Mouse (Mus musculus): ENCODE results near the gene Gm11444. TPM values are rescaled to one million over a fixed set of nuclear protein-coding genes. Genes with fewer than 3 reads are reported as not detected.

The Gm11444 gene
- polyA plus RNA-seq, 1 experiment from 2014 or later: not detected

GRCm38 (mm10) chr11:85837291-85837647 is 12.9 kb downstream of the Gm11444 start:
- Histone ChIP-seq H3K4me3 (ENCODE audit: low read depth, low read length) (peak overlapping the region; percentile 19; the same call in 1 of the 2 replicates), H3K9ac (replicated peaks) (no peak overlapping the region), H3K36me3 (replicated peaks; ENCODE audit: insufficient read depth, low read length) (no peaks in the 10 kb centered on the region), H3K9me3 (ENCODE audit: low read length) (no peaks in the 10 kb centered on the region), H3K27ac (ENCODE audit: low read depth) (no peak overlapping the region), H3K4me1 (ENCODE audit: insufficient read depth) (peaks cover 11% of the 10 kb centered on the region), H3K4me2 (ENCODE audit: low read depth, low read length) (peak overlapping the region; percentile 18), H3K27me3 (ENCODE audit: insufficient read depth, low read length) (peaks cover 96% of the 10 kb centered on the region)
- TF ChIP-seq EP300 (IDR thresholded peaks at IDR 0.05; ENCODE audit: low read depth) (no peak), CTCF (IDR thresholded peaks at IDR 0.05; ENCODE audit: low read depth) (no peak)
- ATAC-seq (no peak), DNase-seq (no peak)
- 8% methylated on average over 17 of the region's 18 CpGs for WGBS (ENCODE audit: insufficient replicate concordance)

GRCm38 (mm10) chr11:85836523-85837290 is 13.4 kb downstream of the Gm11444 start:
- H3K27ac ChIP-seq (ENCODE audit: low read depth): no peak overlapping the region
- DNase-seq (no peak), ATAC-seq (no peak)
- H3K36me3 ChIP-seq (replicated peaks; ENCODE audit: insufficient read depth, low read length): no peaks in the 10 kb centered on the region
- peak overlapping the region; percentile 19; the same call in 1 of the 2 replicates for H3K4me3 ChIP-seq (ENCODE audit: low read depth, low read length)
- 8% methylated on average over 32 of the region's 32 CpGs for WGBS (ENCODE audit: insufficient replicate concordance)
- no peak overlapping the region for H3K9ac ChIP-seq (replicated peaks)
- no peaks in the 10 kb centered on the region for H3K9me3 ChIP-seq (ENCODE audit: low read length)
- TF ChIP-seq EP300 (IDR thresholded peaks at IDR 0.05; ENCODE audit: low read depth) (no peak), CTCF (IDR thresholded peaks at IDR 0.05; ENCODE audit: low read depth) (no peak)
- no peak overlapping the region; the same call in 1 of the 2 replicates for H3K4me2 ChIP-seq (ENCODE audit: low read depth, low read length)
- peaks cover 11% of the 10 kb centered on the region for H3K4me1 ChIP-seq (ENCODE audit: insufficient read depth)
- H3K27me3 ChIP-seq (ENCODE audit: insufficient read depth, low read length): peaks cover 96% of the 10 kb centered on the region

- H3K27me3 ChIP-seq (ENCODE audit: insufficient read depth, low read length): peaks cover 96% of the 10 kb centered on the region
- H3K9ac ChIP-seq (replicated peaks): no peak overlapping the region
- H3K4me3 ChIP-seq (ENCODE audit: low read depth, low read length): no peak overlapping the region
- peaks cover 10% of the 10 kb centered on the region for H3K4me1 ChIP-seq (ENCODE audit: insufficient read depth)
- TF ChIP-seq CTCF (IDR thresholded peaks at IDR 0.05; ENCODE audit: low read depth): no peak
- TF ChIP-seq EP300 (IDR thresholded peaks at IDR 0.05; ENCODE audit: low read depth): no peak
- no peak for DNase-seq
- no peak for ATAC-seq
- H3K9me3 ChIP-seq (ENCODE audit: low read length): no peaks in the 10 kb centered on the region
- H3K27ac ChIP-seq (ENCODE audit: low read depth): no peak overlapping the region
- H3K36me3 ChIP-seq (replicated peaks; ENCODE audit: insufficient read depth, low read length): no peaks in the 10 kb centered on the region
- WGBS (ENCODE audit: insufficient replicate concordance): 15% methylated on average over 16 of the region's 16 CpGs
- H3K4me2 ChIP-seq (ENCODE audit: low read depth, low read length): no peak overlapping the region
These were observed 14.2 kb downstream of the Gm11444 start for GRCm38 (mm10) chr11:85835753-85836522.

GRCm38 (mm10) chr11:85835001-85835752 is 15.0 kb downstream of the Gm11444 start:
- Histone ChIP-seq H3K4me2 (ENCODE audit: low read depth, low read length) (peak overlapping the region; percentile 20), H3K9me3 (ENCODE audit: low read length) (no peaks in the 10 kb centered on the region), H3K9ac (replicated peaks) (0 out of 2 replicates have a peak overlapping the region, but pooled peaks have one; percentile 8), H3K27ac (ENCODE audit: low read depth) (no peak overlapping the region), H3K4me3 (ENCODE audit: low read depth, low read length) (peak overlapping the region; percentile 52; the same call in 1 of the 2 replicates), H3K4me1 (ENCODE audit: insufficient read depth) (peaks cover 10% of the 10 kb centered on the region), H3K27me3 (ENCODE audit: insufficient read depth, low read length) (peaks cover 96% of the 10 kb centered on the region), H3K36me3 (replicated peaks; ENCODE audit: insufficient read depth, low read length) (no peaks in the 10 kb centered on the region)
- no peak for TF ChIP-seq CTCF (IDR thresholded peaks at IDR 0.05; ENCODE audit: low read depth)
- no peak for TF ChIP-seq EP300 (IDR thresholded peaks at IDR 0.05; ENCODE audit: low read depth)
- no peak for DNase-seq
- no peak for ATAC-seq
- WGBS (ENCODE audit: insufficient replicate concordance): 17% methylated on average over 9 of the region's 9 CpGs

- WGBS (ENCODE audit: insufficient replicate concordance): 12% methylated on average over 17 of the region's 17 CpGs
- Histone ChIP-seq H3K4me1 (ENCODE audit: insufficient read depth) (peaks cover 12% of the 10 kb centered on the region), H3K4me2 (ENCODE audit: low read depth, low read length) (peak overlapping the region; percentile 62), H3K9me3 (ENCODE audit: low read length) (no peaks in the 10 kb centered on the region), H3K27me3 (ENCODE audit: insufficient read depth, low read length) (peaks cover 96% of the 10 kb centered on the region), H3K36me3 (replicated peaks; ENCODE audit: insufficient read depth, low read length) (no peaks in the 10 kb centered on the region), H3K4me3 (ENCODE audit: low read depth, low read length) (peak overlapping the region; percentile 52), H3K27ac (ENCODE audit: low read depth) (no peak overlapping the region), H3K9ac (replicated peaks) (peak overlapping the region; percentile 38)
- no peak for TF ChIP-seq CTCF (IDR thresholded peaks at IDR 0.05; ENCODE audit: low read depth)
- no peak for TF ChIP-seq EP300 (IDR thresholded peaks at IDR 0.05; ENCODE audit: low read depth)
- ATAC-seq: no peak
- DNase-seq: no peak
These were observed 15.7 kb downstream of the Gm11444 start for GRCm38 (mm10) chr11:85834386-85834931.

Measured in liver, postnatal 0 days (tissue).